Mouse (Mus musculus): Measurements from ENCODE around the gene Agpat3. TPM values are rescaled to one million over a fixed set of nuclear protein-coding genes. Genes with fewer than 3 reads are reported as not detected.

Gene Agpat3
- polyA plus RNA-seq, 1 experiment from 2014 or later, result 84.9 TPM

GRCm38 (mm10) chr10:78338180-78338579 is 14.1 kb downstream of the Agpat3 start:
- H3K27me3 ChIP-seq, result no peaks in the 10 kb centered on the region
- H3K4me1 ChIP-seq, result peaks cover 26% of the 10 kb centered on the region
- H3K9me3 ChIP-seq (replicated peaks), result no peaks in the 10 kb centered on the region
- WGBS, result 39% methylated on average over 5 of the region's 5 CpGs
- ATAC-seq (replicated peaks; ENCODE audit: low FRiP score), result no peak
- H3K4me2 ChIP-seq, result no peak overlapping the region
- no peak overlapping the region for H3K9ac ChIP-seq
- H3K36me3 ChIP-seq, result peaks cover 26% of the 10 kb centered on the region
- H3K4me3 ChIP-seq (replicated peaks), result no peak overlapping the region
- H3K27ac ChIP-seq, result peak overlapping the region; percentile 39; the same call in 1 of the 2 replicates

GRCm38 (mm10) chr10:78334923-78335561 is 17.2 kb downstream of the Agpat3 start:
- peak; percentile 38; the same call in 1 of the 2 replicates for ATAC-seq (replicated peaks; ENCODE audit: low FRiP score)
- Histone ChIP-seq H3K36me3 (peaks cover 25% of the 10 kb centered on the region), H3K4me3 (replicated peaks) (no peak overlapping the region), H3K9ac (no peak overlapping the region), H3K9me3 (replicated peaks) (no peaks in the 10 kb centered on the region), H3K4me2 (no peak overlapping the region), H3K27me3 (no peaks in the 10 kb centered on the region), H3K27ac (peak overlapping the region; percentile 41), H3K4me1 (peaks cover 31% of the 10 kb centered on the region)
- WGBS, result 62% methylated on average over 6 of the region's 6 CpGs

- no peak for ATAC-seq (replicated peaks; ENCODE audit: low FRiP score)
- no peak overlapping the region for H3K4me3 ChIP-seq (replicated peaks)
- H3K27ac ChIP-seq, result no peak overlapping the region
- H3K4me1 ChIP-seq, result peaks cover 27% of the 10 kb centered on the region
- no peak overlapping the region for H3K4me2 ChIP-seq
- 85% methylated on average over 5 of the region's 5 CpGs for WGBS
- H3K9ac ChIP-seq, result no peak overlapping the region
- H3K36me3 ChIP-seq, result peaks cover 29% of the 10 kb centered on the region
- no peaks in the 10 kb centered on the region for H3K27me3 ChIP-seq
- no peaks in the 10 kb centered on the region for H3K9me3 ChIP-seq (replicated peaks)
Observed at GRCm38 (mm10) chr10:78331577-78331976, 20.7 kb downstream of the Agpat3 start.

DNA sequence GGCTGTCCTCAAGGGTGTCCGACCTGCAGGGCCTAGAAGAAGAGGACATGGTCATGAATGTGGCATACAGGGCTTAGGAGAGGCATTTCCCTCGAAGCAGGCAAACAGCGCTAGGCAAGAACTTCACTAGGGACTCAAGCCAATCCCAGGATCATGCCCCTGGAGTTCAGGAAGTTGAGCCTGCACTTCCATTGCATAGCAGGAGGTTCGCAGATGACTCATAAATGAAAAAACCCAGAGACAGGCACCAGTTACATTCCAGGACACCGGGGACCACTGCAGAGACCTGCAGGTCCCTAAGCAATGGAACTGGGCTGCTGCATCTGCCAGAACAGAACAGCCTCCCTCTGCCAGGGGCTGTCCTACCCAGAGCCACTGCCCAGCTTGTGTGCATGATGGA is 23.0 kb downstream of the Agpat3 start:
- WGBS, result 78% methylated on average over 5 of the region's 5 CpGs
- no peak for ATAC-seq (replicated peaks; ENCODE audit: low FRiP score)
- H3K27ac ChIP-seq, result no peak overlapping the region
- H3K9ac ChIP-seq, result no peak overlapping the region
- peaks cover 31% of the 10 kb centered on the region for H3K4me1 ChIP-seq
- H3K4me3 ChIP-seq (replicated peaks), result no peak overlapping the region
- no peak overlapping the region for H3K4me2 ChIP-seq
- peaks cover 47% of the 10 kb centered on the region for H3K36me3 ChIP-seq
- H3K27me3 ChIP-seq, result no peaks in the 10 kb centered on the region
- H3K9me3 ChIP-seq (replicated peaks), result no peaks in the 10 kb centered on the region

DNA sequence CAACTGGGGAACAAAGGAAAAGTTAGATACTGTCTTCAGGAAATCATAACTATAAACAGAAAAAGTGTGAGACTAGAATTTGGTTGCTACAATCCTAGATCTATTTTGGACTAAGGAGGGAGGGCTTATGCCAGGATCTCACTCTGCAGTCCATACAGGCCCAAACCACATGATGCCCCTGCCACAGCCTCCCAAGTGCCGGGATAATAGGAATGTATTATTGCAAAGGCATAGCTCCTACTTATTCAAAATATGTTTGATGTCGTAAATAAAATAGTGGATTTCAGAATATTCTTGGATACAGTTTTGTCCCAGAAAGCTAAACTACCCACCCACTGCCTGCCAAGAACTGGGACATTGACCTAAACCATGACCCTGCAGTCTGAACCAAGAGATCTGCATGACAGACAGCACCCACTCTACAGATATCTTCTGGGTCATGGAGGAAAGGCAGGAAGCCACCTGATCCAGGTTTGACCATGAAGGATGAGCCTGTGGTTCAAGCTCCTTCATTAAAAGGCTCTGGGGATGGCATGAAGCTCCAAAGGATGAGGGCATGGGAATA is 24.2 kb downstream of the Agpat3 start:
- no peak overlapping the region for H3K9ac ChIP-seq
- peaks cover 28% of the 10 kb centered on the region for H3K4me1 ChIP-seq
- 91% methylated on average over 2 of the region's 2 CpGs for WGBS
- no peak overlapping the region for H3K4me2 ChIP-seq
- H3K27ac ChIP-seq, result no peak overlapping the region
- peaks cover 55% of the 10 kb centered on the region for H3K36me3 ChIP-seq
- no peak overlapping the region for H3K4me3 ChIP-seq (replicated peaks)
- no peaks in the 10 kb centered on the region for H3K27me3 ChIP-seq
- no peak for ATAC-seq (replicated peaks; ENCODE audit: low FRiP score)
- H3K9me3 ChIP-seq (replicated peaks), result no peaks in the 10 kb centered on the region

DNA sequence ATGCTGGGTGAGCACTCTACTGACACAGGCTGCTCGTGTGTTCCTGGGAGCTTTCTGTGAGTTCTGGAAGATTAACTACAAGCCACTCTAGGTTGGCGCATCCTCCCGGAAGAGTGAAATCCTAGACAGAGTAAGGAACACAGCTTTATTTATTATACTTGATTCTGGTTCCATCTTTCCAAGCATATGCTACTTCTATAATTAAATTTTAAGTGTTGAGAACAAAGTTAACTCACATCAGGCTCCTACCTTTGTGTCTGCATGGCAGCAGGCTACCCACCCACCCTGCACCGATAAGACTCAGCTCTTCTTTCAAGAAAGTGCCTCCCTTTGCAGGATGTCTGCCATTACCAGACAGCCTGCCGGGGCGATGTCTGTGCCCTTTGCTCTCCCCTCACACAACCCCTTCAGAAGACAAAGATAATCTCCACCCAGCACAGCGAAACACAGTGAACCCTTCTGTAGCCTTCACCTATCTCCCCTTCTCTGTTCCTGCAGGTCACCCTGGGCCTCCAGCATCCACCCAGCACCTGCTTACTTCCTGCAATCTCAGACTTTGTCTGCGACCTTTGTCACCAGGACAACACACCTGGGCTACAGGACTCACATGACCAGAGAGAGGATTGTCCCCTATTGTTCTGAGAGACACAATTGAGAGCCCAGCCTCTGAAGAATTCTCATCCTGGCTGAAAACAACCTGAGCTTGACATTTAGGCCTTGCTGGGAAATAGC is 26.2 kb downstream of the Agpat3 start:
- no peak; the same call in 1 of the 2 replicates for ATAC-seq (replicated peaks; ENCODE audit: low FRiP score)
- Histone ChIP-seq H3K4me2 (no peak overlapping the region), H3K27ac (peak overlapping the region; percentile 76), H3K9ac (no peak overlapping the region), H3K4me3 (replicated peaks) (no peak overlapping the region), H3K36me3 (peaks cover 47% of the 10 kb centered on the region), H3K4me1 (peaks cover 34% of the 10 kb centered on the region), H3K9me3 (replicated peaks) (no peaks in the 10 kb centered on the region), H3K27me3 (no peaks in the 10 kb centered on the region)
- 44% methylated on average over 8 of the region's 8 CpGs for WGBS

DNA sequence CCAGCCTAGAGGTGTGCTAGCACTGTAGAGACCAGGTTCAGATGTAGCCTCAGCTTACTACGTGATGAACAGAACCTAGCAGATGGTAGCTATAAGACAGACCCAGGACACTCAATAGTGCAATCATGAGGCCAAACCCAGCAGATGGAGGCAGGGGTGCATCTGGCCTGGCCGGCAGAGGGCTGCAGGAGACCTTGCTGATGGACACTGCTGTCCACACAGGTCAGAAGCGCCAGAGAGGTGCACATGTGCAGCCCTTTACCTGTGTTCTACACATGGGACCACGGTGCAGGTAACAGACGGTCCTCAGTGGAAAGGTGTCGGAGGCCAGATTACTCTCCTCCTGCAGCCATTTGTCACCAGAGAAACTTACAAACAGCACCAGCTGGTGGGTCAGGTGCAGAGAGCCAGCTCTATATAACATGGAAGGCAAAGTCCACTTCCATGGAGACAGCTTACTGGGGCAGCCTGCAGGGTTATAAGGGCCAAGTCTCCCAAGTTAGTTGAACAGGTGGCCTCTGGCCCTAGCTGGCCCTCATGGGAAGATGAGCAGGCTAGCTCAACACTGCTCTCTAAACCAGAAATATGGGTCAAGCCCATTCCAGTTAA is 27.6 kb downstream of the Agpat3 start:
- no peak overlapping the region for H3K4me3 ChIP-seq (replicated peaks)
- ATAC-seq (replicated peaks; ENCODE audit: low FRiP score), result 0 out of 2 replicates have a peak, but pooled peaks have one; percentile 26
- H3K9me3 ChIP-seq (replicated peaks), result no peaks in the 10 kb centered on the region
- WGBS, result 81% methylated on average over 6 of the region's 6 CpGs
- no peaks in the 10 kb centered on the region for H3K27me3 ChIP-seq
- peaks cover 47% of the 10 kb centered on the region for H3K36me3 ChIP-seq
- peaks cover 42% of the 10 kb centered on the region for H3K4me1 ChIP-seq
- no peak overlapping the region for H3K27ac ChIP-seq
- H3K4me2 ChIP-seq, result no peak overlapping the region
- H3K9ac ChIP-seq, result no peak overlapping the region

DNA sequence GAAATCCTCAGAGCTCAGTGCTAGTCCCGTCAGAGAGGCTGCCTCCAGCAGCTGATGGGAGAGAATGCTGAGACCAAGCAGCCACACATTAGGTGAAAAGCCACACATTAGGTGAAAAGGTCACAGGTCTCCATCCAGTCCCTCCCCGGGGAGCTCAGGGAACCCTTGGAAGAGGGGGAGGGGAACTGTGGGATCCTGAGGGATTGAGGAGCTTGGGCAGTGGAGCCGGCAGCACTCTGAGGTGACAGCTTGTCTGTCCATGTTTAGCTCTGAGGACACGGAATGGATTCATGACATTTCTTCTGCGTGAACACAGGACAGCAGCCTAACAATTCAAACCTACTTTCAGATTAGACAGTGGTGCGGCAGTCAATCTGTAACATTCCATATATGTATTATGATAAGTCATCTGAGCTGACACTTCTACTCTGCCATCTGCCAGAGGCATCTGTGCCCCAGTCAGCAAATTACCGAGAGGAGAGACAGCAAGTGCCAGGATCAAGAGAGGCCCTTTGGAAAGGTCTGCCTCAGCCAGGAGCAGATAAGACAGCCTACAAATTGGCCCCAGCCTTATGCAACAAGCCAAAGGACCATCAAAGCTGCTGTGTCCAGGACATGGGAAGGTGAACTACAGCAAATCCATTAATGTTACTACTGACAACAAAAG is 28.9 kb downstream of the Agpat3 start:
- no peaks in the 10 kb centered on the region for H3K27me3 ChIP-seq
- H3K9ac ChIP-seq, result no peak overlapping the region
- peaks cover 41% of the 10 kb centered on the region for H3K36me3 ChIP-seq
- H3K27ac ChIP-seq, result no peak overlapping the region
- no peak overlapping the region for H3K4me2 ChIP-seq
- no peak for ATAC-seq (replicated peaks; ENCODE audit: low FRiP score)
- 50% methylated on average over 7 of the region's 7 CpGs for WGBS
- peaks cover 42% of the 10 kb centered on the region for H3K4me1 ChIP-seq
- no peak overlapping the region for H3K4me3 ChIP-seq (replicated peaks)
- H3K9me3 ChIP-seq (replicated peaks), result no peaks in the 10 kb centered on the region

DNA sequence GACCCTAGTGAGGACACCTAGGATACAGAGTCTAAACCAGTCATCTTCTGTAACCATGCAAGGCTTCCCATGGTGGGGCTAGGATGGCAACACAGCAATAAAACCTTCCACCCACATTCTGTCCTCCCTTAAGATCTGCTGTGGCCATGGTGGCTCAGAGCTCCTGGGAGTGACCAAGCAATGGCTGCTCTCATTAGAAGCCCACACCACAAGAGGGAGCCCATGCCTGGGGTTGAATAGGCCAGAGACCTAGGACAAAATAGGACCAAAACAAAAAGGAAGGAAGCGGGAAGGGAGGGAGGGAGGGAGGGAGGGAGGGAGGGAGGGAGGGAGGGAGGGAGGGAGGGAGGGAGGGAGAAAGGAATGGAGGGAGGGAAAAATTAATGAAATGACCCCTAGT is 29.5 kb downstream of the Agpat3 start:
- H3K27me3 ChIP-seq, result no peaks in the 10 kb centered on the region
- no CpG with 5 or more reads among the region's 1 CpGs for WGBS
- H3K27ac ChIP-seq, result no peak overlapping the region
- H3K36me3 ChIP-seq, result peaks cover 37% of the 10 kb centered on the region
- ATAC-seq (replicated peaks; ENCODE audit: low FRiP score), result no peak
- no peaks in the 10 kb centered on the region for H3K9me3 ChIP-seq (replicated peaks)
- H3K9ac ChIP-seq, result no peak overlapping the region
- no peak overlapping the region for H3K4me3 ChIP-seq (replicated peaks)
- H3K4me2 ChIP-seq, result no peak overlapping the region
- peaks cover 44% of the 10 kb centered on the region for H3K4me1 ChIP-seq

DNA sequence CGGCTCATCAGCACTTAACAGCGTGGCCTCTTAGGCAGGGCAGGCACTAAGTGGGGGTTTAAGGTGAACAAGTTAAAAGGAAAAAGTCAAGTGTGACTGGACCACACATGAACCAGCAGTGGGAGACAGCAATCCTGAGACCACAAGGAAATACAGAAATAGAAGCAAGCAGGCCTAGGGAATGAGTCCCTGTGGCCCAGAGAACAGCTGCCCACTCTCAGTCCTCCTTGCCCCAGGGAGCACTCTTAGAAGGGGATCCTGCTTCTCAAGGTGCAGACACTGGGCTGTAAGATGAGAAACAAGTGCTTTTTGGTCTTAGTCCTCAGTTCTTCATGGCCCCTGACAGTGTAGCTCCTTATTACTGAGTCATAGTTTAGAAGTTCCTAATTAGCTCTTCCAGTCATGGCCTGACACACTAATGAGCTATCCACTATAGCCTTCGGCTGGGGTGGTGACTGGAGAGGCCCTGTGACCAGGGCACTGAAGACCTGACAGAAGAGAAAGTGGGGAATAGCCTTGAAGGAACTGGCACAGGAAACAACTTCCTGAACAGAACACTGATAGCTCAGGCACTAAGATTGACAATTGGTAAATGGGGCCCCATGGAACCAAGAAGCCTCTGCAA is 31.0 kb downstream of the Agpat3 start:
- Histone ChIP-seq H3K36me3 (peaks cover 27% of the 10 kb centered on the region), H3K9ac (no peak overlapping the region), H3K9me3 (replicated peaks) (no peaks in the 10 kb centered on the region), H3K27me3 (no peaks in the 10 kb centered on the region), H3K4me2 (no peak overlapping the region), H3K4me1 (peaks cover 54% of the 10 kb centered on the region), H3K27ac (peak overlapping the region; percentile 7; the same call in 1 of the 2 replicates), H3K4me3 (replicated peaks) (no peak overlapping the region)
- ATAC-seq (replicated peaks; ENCODE audit: low FRiP score), result no peak
- 39% methylated on average over 3 of the region's 3 CpGs for WGBS

- no peaks in the 10 kb centered on the region for H3K27me3 ChIP-seq
- WGBS, result 85% methylated on average over 1 of the region's 1 CpGs
- ATAC-seq (replicated peaks; ENCODE audit: low FRiP score), result no peak
Observed at GRCm38 (mm10) chr10:78320526-78320925, 31.8 kb downstream of the Agpat3 start.

More at GRCm38 (mm10) chr10:78320526-78320925, 31.8 kb downstream of the Agpat3 start:
- H3K4me1 ChIP-seq, result peaks cover 55% of the 10 kb centered on the region
- peaks cover 21% of the 10 kb centered on the region for H3K36me3 ChIP-seq
- H3K9me3 ChIP-seq (replicated peaks), result no peaks in the 10 kb centered on the region
- H3K27ac ChIP-seq, result no peak overlapping the region
- H3K9ac ChIP-seq, result no peak overlapping the region
- no peak overlapping the region for H3K4me3 ChIP-seq (replicated peaks)
- no peak overlapping the region for H3K4me2 ChIP-seq
